Mouse (Mus musculus): Measurements from ENCODE around the gene Clta. TPM values are rescaled to one million over a fixed set of nuclear protein-coding genes. Genes with fewer than 3 reads are reported as not detected.

Clta gene
- total and polyA plus RNA-seq, 3 experiments: 301 to 454 (median 450) TPM

- DNase-seq (ENCODE audit: extremely low read depth): no peak
- H3K4me3 ChIP-seq (replicated peaks in 1 of 3; ENCODE audit: low read depth in 2 of 3, low read length in 2 of 3, poor library complexity in 1 of 3): no peak overlapping the region
Observed at GRCm38 (mm10) chr4:44022766-44023165, 18.5 kb downstream of the Clta start.

DNA sequence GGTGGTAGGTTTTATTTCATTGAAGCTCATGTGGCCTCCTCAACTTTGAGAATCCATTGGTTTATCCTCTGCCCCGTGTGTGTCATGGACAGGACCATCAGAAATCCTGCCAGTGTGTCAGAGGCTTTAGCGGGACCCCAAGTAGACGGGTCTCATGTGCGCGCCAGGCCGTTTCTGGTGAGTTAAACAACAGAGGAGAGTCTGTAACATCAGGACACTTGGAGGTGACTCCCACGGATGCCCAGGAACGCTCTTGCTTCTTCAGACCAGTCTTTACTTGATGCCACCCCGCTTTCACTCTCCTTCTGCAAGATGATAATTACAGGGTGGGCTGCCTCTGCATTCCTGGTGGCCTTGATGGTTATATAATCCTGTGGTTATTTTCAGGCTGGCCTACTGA lies 19.4 kb downstream of the Clta start:
- TF ChIP-seq IRF4 (IDR thresholded peaks at IDR 0.05; ENCODE audit: low read depth, low read length): no peak
- dilution Hi-C loops (cut with MboI; ENCODE audit: extremely low pct_ligation_motif_present, extremely low pct_unique_long_range_greater_than_20kb, low sequenced_read_pairs): no loop called here
- no peak overlapping the region for H3K4me3 ChIP-seq (replicated peaks in 1 of 3; ENCODE audit: low read depth in 2 of 3, low read length in 2 of 3, poor library complexity in 1 of 3)
- H3K27me3 ChIP-seq (replicated peaks): no peaks in the 10 kb centered on the region
- no peak overlapping the region for H3K27ac ChIP-seq (ENCODE audit: insufficient read depth, low read depth)
- in situ Hi-C loops (cut with MboI; ENCODE audit: low pct_ligation_motif_present, low pct_unique_long_range_greater_than_20kb, low sequenced_read_pairs): no loop called here
- H3K9ac ChIP-seq (ENCODE audit: insufficient read depth, low read depth): no peak overlapping the region
- H3K79me2 ChIP-seq (replicated peaks; ENCODE audit: control insufficient read depth, extremely low read depth, insufficient read depth, poor library complexity, severe bottlenecking): peaks cover 53% of the 10 kb centered on the region
- no peak overlapping the region for H3K4me2 ChIP-seq (ENCODE audit: insufficient read depth, low read depth, poor library complexity, severe bottlenecking)
- no peak for DNase-seq (ENCODE audit: extremely low read depth)
- no peaks in the 10 kb centered on the region for H3K9me3 ChIP-seq (replicated peaks; ENCODE audit: low read length)
- H3K36me3 ChIP-seq (replicated peaks in 1 of 2; ENCODE audit: control insufficient read depth in 1 of 2, insufficient read depth in 1 of 2, low read length in 1 of 2): peaks cover 91 to 100% of the 10 kb centered on the region in 2 experiments
- peaks cover 0 to 27% of the 10 kb centered on the region in 2 experiments; a peak in 2 of 4 replicates for H3K4me1 ChIP-seq (ENCODE audit: control insufficient read depth in 1 of 2, insufficient read depth in 2 of 2)

More at GRCm38 (mm10) chr4:44022766-44023165, 18.5 kb downstream of the Clta start:
- dilution Hi-C loops (cut with MboI; ENCODE audit: extremely low pct_ligation_motif_present, extremely low pct_unique_long_range_greater_than_20kb, low sequenced_read_pairs): no loop called here
- peaks cover 0 to 27% of the 10 kb centered on the region in 2 experiments; a peak in 2 of 4 replicates for H3K4me1 ChIP-seq (ENCODE audit: control insufficient read depth in 1 of 2, insufficient read depth in 2 of 2)
- no peak overlapping the region for H3K9ac ChIP-seq (ENCODE audit: insufficient read depth, low read depth)
- peaks cover 85 to 100% of the 10 kb centered on the region in 2 experiments for H3K36me3 ChIP-seq (replicated peaks in 1 of 2; ENCODE audit: control insufficient read depth in 1 of 2, insufficient read depth in 1 of 2, low read length in 1 of 2)
- peaks cover 62% of the 10 kb centered on the region for H3K79me2 ChIP-seq (replicated peaks; ENCODE audit: control insufficient read depth, extremely low read depth, insufficient read depth, poor library complexity, severe bottlenecking)
- no peaks in the 10 kb centered on the region for H3K9me3 ChIP-seq (replicated peaks; ENCODE audit: low read length)
- TF ChIP-seq TBP (conservative IDR thresholded peaks at IDR 0.05; ENCODE audit: low read depth, low read length) (no peak), USF2 (conservative IDR thresholded peaks at IDR 0.05; ENCODE audit: low read depth, low read length) (no peak), JUN (IDR thresholded peaks at IDR 0.05; ENCODE audit: insufficient read depth, low read depth, low read length) (no peak), MYC (IDR thresholded peaks at IDR 0.05; ENCODE audit: low read depth, low read length) (no peak), MAX (IDR thresholded peaks at IDR 0.05; ENCODE audit: low read length) (no peak), ZKSCAN1 (IDR thresholded peaks at IDR 0.05; ENCODE audit: borderline replicate concordance, low read depth, low read length) (no peak), SMC3 (IDR thresholded peaks at IDR 0.05; ENCODE audit: low read depth, low read length) (no peak), SIN3A (IDR thresholded peaks at IDR 0.05; ENCODE audit: low read length) (no peak), CHD2 (IDR thresholded peaks at IDR 0.05; ENCODE audit: low read length) (no peak), NRF1 (IDR thresholded peaks at IDR 0.05; ENCODE audit: low read depth, low read length) (no peak), POLR2A (IDR thresholded peaks at IDR 0.05; ENCODE audit: low read depth, low read length) (no peak), CHD1 (IDR thresholded peaks at IDR 0.05; ENCODE audit: low read depth, low read length) (no peak), TCF12 (IDR thresholded peaks at IDR 0.05; ENCODE audit: low read depth, low read length) (no peak), EP300 (IDR thresholded peaks at IDR 0.05; ENCODE audit: low read length) (no peak), ETS1 (conservative IDR thresholded peaks at IDR 0.05; ENCODE audit: low read depth, low read length) (no peak), ZNF384 (IDR thresholded peaks at IDR 0.05; ENCODE audit: low read depth, low read length) (no peak)
- no peak overlapping the region for H3K27ac ChIP-seq (ENCODE audit: insufficient read depth, low read depth)
- no peaks in the 10 kb centered on the region for H3K27me3 ChIP-seq (replicated peaks)
- H3K4me2 ChIP-seq (ENCODE audit: insufficient read depth, low read depth, poor library complexity, severe bottlenecking): no peak overlapping the region
- in situ Hi-C loops (cut with MboI; ENCODE audit: low pct_ligation_motif_present, low pct_unique_long_range_greater_than_20kb, low sequenced_read_pairs): no loop called here

Data from CH12.LX (cell line).